Mouse (Mus musculus) fibroblast of lung, adult 2 months (primary cell): ENCODE data around the gene Tmem169.
A peak's percentile ranks its signal among the peaks of the same experiment; 100 is the strongest.
"Not testable (repeated sequence)": the region's sequence is repeated elsewhere in the genome, so short reads cannot be mapped to it uniquely, and the experiment has no call there.

Experiments
- DNase-seq: peaks from one replicate; pipeline ENCODE4 v3.0.0-alpha.2; 2011; ENCODE audit warnings: low read depth

The Tmem169 gene

GRCm38 (mm10) chr1:72283992-72284485 is at the start of gene Tmem169, which contains the start of gene Pecr:
TSS of gene Tmem169 (plus strand) at chr1:72284369.
TSS of gene Pecr (minus strand) at chr1:72284314.
- peak; percentile 88 for DNase-seq

GRCm38 (mm10) chr1:72236363-72237006 is 47.7 kb upstream of the Tmem169 start:
- DNase-seq: not testable (repeated sequence)

- peak; percentile 33 for DNase-seq
Measured at GRCm38 (mm10) chr1:72237007-72237775, 47.0 kb upstream of the Tmem169 start.

DNA sequence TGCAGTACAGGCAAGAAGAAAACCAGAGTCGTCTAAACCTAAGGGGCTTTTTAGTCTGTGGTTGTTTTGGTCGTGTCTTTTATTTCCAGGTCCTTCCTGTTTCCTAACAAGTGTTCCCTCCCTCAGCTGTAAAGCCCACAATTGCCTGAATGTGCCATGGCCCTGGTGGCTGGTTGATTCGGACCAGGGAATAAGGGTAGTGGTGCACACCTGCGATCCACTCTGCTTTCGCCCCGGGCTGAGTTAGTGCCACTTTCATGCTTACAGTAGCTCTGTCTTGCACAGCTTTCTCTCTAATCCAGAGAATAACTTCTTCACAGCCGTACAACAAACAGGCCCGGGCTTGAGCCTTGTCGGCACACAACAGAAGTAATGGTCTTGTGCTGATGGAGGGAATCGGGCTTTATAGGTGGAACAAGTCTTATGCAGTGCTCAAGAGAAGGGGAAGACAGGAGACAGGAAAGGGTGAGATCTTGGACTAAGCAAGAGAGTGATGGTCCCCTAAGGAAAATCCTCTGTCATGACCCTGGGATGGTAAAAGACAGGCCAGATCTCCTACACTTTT is 46.1 kb upstream of the Tmem169 start:
- DNase-seq: no peak

DNA sequence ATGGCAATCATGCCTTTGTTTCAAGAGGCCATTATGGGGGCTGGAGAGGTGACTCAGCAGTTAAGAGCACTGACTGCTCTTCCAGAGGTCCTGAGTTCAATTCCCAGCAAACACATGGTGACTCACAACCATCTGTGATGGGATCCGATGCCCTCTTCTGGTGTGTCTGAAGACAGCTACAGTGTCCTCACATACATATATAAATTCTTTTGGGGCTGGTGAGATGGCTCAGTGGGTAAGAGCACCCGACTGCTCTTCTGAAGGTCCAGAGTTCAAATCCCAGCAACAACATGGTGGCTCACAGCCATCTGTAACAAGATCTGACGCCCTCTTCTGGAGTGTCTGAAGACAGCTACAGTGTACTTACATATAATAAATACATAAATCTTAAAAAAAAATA is 45.1 kb upstream of the Tmem169 start:
- DNase-seq: not testable (repeated sequence)

- no peak for DNase-seq
Measured at GRCm38 (mm10) chr1:72242581-72243143, 41.5 kb upstream of the Tmem169 start.

- peak; percentile 73 for DNase-seq
Measured at GRCm38 (mm10) chr1:72243656-72244316, 40.4 kb upstream of the Tmem169 start.

GRCm38 (mm10) chr1:72244317-72245036 is 39.7 kb upstream of the Tmem169 start:
- DNase-seq: peak; percentile 79

DNA sequence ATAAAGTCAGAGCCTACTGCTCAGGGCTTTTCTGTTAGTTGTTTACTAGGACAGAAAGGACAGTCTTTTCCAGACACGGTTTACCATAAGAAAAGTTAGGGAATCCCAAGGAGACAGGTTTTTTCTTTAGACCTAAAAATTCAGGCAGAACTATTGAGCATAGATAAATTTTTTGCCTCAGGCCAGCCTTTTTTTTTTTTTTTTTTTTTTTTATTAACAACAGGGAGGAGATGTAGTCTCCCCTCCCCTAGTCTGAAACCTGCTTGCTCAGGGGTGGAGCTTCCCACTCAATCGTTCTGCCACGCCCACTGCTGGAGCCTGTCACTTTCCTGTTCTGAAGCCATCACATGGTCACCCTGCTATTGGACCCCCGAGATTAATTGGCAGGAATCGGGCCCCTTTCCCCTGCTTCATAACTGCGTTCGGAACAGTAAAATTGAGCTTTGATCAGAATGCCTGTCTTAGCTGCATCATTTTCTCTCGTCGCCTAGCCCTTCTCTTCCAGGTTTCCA is 35.9 kb upstream of the Tmem169 start:
- not testable (repeated sequence) for DNase-seq

DNA sequence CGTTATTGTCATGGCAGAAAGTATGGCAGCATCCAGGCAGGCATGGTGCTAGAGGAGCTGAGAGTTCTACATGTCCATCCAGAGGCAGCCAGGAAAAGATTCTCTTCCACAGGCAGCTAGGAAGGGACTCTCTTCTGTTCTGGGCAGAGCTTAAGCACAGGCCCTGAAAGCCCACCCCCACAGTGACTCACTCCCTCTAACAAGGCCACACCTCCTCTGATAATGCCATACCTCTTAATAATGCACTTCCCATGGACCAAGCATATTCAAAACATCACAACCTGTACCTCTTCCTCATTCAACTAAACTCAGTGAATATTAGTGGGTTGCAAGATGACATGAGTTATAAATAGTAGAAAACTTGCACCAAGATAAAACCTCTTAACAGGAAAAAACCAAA is 32.4 kb upstream of the Tmem169 start:
- no peak for DNase-seq

DNA sequence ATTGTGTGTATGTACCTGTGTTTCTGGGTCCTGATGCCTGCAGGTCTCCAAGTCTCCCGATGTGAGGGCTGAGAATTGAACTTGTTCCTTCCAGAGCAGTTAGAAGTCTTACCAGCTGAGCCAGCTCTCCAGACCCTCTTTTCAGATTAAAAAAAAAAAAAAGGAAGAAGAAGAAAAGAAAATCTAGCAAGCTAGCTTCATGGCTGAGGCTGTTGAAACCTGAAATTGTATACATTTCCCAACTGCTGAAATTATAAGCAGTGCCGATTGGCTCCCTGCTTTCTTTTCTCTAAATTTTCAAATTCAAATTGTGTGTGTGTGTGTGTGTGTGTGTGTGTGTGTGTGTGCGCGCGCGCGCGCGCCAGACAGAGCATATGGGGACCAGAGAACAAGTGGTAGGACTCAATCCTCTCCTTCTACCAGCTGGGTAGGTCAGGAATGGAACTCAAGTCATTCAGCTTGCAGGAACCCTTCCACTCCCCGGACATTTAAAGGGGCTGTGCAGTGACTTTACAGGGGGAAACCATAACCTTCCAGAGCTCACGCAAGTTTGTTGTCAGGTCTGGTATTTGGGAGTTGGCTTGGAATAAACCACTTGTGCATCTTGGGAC is 30.2 kb upstream of the Tmem169 start:
- DNase-seq: no peak

DNA sequence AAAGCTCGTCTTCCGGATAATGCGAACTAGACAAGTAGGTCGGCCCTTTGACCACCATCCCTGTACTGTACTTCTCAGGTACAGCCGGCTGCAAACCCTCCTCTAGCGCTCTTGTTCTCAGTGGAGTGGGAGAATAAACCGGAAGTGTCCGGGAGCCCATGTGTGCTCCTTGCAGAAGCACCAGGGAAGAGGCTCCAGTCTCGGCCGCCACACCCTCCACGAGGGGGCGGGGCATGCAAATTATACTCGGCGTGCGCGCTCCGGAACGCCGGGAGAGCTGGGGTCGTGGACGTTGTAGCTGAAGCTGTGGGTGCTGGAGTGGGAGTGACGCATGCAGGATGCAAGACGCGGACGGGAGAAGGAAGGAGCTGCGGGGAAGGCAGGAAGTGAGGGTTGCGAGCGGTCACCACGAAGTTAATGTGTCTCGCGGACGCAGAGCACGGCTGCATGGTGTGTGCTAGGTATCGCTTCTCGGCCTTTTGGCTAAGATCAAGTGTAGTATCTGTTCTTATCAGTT is 29.6 kb upstream of the Tmem169 start:
- peak; percentile 44 for DNase-seq

- peak; percentile 88 for DNase-seq
Measured at GRCm38 (mm10) chr1:72255062-72255853, 28.9 kb upstream of the Tmem169 start.

DNA sequence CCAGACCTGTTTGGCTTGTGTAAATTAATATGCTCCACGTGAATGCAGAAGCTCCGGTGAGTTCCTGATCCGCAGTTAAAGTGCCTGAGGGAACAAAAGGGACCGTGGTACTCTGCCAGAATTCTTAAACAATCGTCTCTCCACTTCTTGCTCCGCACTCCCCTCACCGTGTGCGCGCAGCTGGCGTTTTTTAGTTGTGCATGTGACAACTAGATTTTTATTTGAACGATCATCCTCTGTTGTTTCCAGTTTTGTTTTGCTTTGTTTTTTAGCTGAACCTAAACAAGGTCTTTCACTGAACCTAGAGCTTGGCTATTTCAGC is 28.4 kb upstream of the Tmem169 start:
- no peak for DNase-seq

GRCm38 (mm10) chr1:72256381-72257256 is 27.6 kb upstream of the Tmem169 start:
- no peak for DNase-seq

- DNase-seq: no peak
Measured at GRCm38 (mm10) chr1:72263099-72263498, 21.1 kb upstream of the Tmem169 start.

DNA sequence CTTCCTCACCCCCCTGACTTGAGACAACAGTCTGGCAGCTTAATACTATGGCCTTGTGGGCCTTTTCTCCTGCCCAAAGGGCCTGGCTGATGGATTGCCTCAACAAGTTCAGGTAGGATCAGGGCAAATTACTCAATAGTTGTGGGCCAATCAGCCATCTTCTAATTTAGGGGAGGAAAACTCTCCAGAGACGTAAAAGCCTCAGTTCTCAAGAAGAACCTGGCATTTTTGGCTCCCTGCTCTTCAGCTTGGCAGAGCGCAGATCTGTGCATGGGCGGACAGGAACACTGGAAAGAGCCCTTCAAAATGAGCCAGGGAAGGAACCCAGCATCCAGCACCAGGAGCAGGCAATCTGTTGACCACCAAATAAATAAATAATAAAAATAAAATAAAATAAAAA is 6.1 kb upstream of the Tmem169 start:
- no peak for DNase-seq

DNA sequence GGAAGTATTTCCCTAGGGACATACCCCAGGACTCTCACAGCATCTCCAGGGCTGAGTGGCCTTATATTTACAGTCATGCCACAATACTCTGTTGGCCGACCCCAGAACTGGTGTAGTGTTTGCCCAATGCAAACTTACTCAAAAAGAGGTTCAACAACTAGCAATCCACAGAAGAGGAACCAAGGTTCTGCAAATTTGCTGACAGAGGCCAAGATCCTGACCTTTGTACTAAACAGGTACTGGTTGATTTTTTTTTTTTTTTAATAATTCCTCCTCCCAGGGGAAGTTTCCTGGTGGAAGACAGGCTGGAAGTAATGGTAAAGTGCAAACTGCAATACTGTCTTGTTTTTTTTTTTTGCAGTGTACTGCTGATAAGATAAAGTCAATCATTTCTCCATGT is 1.6 kb upstream of the Tmem169 start:
- DNase-seq: no peak

DNA sequence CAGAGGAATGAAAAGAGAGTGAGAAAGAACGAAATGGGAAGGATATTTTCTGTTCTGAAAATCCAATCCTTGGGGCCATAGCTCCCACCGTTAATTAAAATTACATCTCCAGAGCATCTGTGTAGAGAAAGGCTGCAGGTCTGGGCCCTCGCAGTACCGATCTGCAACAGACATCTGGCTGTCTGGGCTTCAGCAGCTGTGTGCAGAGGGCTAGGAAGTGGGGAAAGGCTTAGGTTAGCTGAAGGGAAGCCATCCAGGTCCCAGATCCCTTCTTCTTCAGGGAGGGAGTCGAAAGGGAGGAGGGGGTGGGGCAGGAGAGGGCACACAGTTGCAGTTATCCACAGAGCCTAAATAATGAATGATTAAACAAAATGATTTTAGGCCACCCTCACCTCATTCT is 370 bp downstream of the Tmem169 start:
- no peak for DNase-seq
